Mouse (Mus musculus): ENCODE results near the gene Emc8.

Gene Emc8

DNA sequence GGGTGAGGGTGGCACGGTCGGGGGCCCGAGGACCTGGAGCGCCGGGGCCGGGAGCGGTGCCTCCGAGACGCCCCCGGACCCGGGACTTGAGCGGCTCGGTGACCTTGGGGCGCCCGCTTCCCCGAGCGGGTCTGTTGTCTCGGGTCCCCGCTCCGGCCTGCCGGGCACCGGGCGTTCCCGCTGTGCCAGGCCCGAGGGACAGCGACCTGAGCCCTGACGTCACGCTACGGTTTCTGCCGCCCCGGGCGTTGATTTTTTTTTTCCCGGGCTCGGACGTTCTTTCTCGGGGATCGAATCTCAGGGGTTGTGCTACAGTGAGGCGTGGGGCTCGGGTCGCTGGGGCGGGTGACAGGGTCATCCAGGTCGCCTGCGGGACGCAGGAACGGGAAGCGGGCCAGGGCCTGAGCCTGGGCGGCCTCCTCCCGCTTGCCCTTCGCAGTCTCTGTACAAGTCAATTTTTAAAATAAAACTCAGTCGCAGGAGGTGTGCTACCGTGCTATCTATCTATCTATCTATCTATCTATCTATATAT is at the start of gene Emc8:
Gene Emc8, minus strand, starts transcription at position 200 of the 532 bp plus-strand sequence.
- DNase-seq (ENCODE audit: low read depth, low spot score), result peak; percentile 14

DNA sequence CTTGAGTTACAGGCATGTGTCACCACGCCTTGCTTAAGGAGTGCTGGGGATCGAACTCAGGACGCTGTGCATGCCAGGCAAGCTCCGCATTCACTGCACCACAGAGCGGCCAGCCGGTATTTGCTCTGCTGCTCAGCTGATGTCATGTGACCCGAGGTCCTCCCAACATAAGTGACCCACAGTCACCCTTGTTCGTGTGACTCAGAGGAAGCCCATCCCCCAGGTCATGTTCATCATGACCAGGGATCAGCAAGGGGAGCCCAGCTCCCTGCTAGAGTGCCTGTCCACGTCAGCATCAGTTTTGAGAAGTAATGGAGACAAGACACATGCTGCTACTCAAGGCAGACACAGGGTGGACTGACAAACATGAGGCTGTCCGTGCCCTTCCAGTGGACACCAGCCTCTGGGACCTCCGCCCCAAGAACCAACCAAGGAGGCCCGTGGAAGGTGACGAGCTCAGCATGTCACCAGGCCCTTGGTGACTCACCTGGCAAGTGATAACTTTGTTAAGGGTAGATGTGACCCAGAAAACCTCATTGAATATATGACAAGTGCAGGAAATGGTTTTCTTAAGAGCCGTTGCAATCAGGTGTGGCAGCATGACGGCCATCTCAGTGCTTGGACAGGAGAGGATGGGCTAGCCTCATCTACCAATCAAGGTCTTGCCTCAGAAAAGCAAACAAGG is 47.8 kb upstream of the Emc8 start:
- DNase-seq (ENCODE audit: low read depth, low spot score), result no peak

DNA sequence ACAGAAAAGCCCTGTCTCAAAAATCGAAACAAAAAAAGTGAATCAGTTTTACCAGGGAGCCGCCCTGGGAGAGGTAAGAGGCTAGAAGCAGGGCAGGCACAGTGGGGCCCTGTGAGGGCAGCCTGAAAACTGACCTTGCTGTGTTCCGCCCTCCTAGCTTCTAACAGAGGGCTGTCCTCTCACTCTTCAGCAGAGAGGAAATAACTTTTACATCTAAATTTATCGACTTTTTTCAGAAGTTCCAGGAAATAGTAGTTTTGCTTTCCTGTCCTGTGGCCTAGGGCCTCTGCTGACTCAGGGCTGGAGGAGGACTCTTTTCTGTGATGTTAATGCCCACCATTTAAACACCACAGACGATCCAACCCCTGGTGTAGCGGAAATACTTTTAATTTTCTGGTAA is 46.8 kb upstream of the Emc8 start:
- no peak for DNase-seq (ENCODE audit: low read depth, low spot score)

DNA sequence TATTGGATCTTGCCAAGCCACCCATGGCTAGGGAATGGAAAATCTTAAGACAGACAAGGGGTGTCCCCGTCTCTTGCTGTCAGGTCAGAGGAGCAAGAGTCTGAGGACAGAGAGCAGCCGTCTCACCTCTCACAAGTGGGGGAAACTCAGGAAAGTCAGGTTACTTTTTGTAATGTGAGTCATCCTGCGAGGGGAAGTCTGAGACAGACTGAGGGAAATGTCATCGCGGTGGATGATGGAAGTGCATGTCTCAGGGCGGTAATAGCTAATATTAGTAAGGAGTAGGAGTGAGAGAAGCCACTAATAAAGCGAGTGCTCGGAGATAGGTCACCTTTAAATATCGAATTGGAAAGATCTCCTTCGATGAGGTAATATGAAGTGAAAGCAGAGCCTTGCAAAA is 40.8 kb upstream of the Emc8 start:
- DNase-seq (ENCODE audit: low read depth, low spot score), result no peak

DNA sequence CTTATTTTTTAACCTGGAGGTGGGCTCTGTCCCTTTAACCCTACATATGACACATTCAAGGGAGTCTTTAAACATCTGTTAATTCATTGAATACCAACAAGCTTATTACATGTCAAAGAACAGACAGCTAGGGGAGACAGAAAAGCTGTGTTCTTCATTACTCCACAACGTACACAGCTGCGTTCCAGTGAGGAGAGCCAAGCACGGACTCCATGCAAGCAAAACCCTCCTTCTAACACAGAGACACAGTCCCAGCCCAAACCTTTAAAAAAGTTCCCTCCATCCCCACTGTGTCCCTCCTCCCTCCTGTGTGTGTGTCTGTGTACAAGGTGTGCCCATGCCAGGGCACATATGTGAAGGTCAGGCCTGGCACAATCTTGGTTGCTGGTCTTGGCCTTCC is 37.8 kb upstream of the Emc8 start:
- DNase-seq (ENCODE audit: low read depth, low spot score), result no peak

DNA sequence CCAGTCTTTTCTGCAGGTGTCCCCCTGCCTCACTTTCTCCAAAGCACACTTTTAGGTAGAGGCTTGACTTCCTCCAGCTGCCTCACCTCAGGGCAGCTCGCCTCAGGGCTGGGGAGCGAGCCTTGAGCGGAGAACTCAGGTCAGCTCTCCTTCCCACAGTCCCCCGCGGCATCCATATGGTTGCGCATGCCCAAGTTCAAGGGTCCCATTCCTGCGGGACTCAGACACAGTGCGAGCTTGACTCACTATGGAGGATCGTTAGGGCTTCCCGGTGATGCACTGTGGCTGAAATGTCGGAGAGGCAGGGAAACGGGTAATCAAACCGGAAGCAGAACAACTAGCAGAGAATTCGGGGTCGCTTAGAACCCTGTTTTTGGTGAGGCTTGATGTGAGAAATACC is 36.8 kb upstream of the Emc8 start:
- no peak for DNase-seq (ENCODE audit: low read depth, low spot score)

DNA sequence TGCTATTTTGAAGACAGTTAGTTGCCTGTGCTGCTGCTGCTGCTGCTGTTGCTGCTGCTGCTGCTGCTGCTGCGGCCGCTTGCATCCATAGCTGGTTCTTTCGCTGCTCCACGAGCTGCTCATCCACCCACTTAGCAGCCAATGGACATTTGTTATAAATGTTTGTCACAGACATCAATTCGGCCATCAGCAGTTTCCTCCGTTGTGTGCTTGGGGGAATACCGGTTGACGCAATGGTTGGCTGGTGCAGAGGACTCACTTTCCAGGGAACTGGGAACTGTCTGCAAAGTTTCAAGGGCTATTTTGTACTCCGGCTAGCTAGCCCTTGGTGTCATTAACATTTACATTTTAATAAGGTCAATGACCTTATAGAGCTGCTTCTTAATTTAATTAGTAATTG is 35.8 kb upstream of the Emc8 start:
- no peak for DNase-seq (ENCODE audit: low read depth, low spot score)

DNA sequence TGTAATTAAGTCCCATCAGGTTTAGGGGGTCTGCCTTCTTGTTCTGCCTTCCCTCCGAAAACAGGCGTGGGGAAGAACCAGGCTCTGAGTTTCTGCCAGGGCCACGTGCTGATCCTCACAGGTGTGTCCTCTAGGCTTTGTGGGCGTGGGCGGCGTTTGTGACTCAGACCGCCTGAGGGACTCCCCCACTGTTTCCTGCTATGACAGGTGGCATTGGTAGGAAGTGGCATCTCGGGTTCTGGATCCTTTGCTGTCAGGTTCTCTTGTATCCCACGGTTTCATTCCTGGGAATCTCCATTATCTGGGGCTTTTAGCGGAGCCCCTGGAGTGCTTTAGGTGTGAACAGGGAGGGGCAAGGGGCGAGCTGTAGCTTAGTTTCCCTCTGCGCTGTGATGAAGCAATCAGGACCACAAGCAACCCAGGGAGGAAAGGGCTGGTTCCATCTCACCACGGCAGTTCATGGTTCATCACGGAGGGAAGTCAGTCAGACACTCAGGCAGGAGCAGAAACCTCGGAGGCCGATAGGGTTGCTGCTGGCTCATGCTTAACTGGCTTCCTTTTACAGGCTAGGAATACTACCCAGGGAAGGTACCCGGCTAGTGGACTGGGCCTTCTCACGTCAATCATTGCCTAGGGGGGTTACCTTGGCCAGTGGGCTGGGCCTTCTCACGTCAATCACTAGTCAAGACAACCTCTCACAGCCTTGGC is 33.5 kb upstream of the Emc8 start:
- no peak for DNase-seq (ENCODE audit: low read depth, low spot score)

DNA sequence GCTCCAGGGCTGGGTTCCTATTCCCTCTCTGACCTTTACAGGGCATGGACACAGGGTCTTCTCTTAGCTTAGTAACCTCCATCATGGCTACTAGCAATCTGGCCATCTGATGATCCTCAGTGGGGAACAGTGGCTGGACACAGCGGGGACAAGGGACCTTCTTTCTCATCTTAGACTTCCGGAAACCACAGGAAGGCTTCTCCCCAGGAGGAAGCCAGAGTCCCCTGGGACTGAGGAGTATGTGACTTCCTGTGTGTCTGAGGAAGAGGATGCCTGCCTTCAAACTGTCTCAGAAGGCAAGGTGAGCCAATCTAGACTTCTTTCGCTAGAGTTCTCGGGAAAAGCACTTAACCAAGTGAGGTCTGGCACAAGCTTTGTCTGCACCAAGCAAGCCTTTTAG is 31.7 kb upstream of the Emc8 start:
- DNase-seq (ENCODE audit: low read depth, low spot score), result no peak

DNA sequence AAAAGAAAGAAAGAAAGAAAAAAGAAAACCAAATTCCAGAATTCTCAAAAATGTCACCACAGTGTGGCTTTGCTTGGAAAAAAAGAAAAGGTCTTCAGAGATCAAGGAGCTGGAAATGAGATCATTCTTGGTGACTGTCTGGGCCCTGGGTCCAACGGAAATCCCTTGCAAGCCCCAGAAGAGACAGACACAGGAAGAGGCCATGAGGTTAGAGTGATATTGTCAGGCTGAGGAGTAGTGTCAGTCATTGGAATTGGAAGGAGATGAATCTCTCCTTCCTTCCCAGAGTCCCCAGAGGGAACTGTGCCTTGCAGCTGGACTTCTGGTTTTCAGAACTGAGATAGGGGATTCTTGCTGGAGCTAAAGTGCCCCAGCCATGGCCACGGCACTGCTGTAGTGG is 31.2 kb upstream of the Emc8 start:
- DNase-seq (ENCODE audit: low read depth, low spot score), result no peak

DNA sequence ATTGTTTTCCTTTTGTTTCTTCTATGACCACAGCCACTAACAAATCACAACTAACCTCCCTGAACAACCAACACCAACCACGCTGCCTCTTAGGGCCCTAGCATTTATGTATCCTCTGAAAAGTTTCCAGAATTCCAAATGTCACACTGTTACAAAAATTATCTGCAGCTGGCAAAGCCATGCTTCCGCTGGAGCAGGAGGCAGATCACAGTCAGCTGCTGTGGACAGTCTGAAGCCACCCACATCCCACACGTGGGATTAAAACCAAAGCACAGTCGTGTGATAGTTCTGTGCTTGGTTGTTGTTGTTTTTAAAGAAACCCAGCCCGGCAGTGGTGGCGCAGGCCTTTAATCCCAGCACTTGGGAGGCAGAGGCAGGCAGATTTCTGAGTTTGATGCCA is 30.7 kb upstream of the Emc8 start:
- DNase-seq (ENCODE audit: low read depth, low spot score), result no peak

DNA sequence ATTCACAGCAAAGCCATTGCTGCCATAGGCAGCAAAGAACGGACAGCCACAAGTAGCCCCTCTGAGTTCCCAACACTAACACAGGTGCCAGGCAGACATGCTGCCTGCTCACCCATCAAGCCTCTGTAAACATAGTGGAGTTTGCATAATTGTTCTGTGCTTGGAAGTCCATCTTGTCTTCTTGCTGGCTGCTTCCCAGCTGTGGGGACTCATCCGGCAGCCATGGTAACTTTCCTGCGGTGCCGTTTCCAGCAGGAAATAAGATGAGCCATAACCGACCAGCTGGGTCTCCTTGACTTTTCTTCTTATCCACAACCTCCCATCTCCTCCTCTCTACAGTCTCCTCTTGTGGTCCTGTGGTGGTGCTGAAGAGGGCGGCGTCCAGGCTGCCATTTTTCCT is 30.1 kb upstream of the Emc8 start:
- no peak for DNase-seq (ENCODE audit: low read depth, low spot score)

DNA sequence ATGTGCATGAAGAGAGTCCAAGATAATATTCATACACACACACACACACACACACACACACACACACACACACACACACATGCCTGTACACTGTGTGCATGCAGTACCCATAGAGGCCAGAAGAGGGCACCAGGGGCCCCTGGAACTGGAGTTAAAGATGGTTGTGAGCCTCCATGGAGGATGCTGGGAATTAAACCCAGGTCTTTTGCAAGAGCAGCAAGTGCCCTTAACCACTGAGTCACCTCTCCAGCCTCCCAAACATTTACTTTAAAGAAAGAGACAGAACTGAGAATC is 29.6 kb upstream of the Emc8 start:
- DNase-seq (ENCODE audit: low read depth, low spot score), result no peak

DNA sequence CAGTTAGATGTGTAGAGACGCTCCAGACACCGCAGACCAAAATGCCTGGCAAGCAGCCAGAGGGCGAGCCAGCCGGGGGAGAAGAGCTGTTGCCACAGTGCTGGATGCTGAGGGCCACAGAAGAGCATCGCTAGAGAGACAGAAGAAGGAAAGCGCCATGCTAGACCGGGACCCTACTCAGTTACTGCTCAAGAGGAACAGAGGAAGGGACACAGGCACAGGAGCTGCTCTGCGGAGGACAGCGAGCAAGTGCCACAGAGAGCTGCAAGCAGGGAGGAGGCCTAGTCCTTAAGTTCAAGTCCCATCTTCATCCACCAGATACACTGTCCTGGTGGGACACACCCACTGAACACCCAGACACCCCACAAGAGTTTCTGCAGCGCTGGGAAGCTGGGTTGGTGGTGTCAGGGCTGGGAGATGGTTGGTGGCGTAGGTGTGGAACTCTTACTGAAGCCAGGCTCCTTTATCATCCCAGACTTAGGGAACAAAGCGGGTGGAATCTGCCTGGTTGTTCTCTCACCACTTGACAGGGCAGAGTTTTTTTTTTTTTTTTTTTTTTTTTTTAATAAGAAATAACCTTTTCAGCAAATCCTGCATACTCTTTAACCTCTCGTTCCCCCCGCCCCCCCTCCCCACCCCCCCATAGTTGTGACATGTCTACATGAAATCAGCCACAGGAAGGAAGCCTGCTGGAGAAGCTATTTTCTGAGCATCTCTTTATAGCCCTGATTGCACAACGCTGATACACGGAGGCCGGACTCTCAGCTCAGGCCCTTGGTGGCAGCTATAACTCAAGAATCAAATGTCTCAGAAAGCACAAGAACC is 29.0 kb upstream of the Emc8 start:
- DNase-seq (ENCODE audit: low read depth, low spot score), result no peak

DNA sequence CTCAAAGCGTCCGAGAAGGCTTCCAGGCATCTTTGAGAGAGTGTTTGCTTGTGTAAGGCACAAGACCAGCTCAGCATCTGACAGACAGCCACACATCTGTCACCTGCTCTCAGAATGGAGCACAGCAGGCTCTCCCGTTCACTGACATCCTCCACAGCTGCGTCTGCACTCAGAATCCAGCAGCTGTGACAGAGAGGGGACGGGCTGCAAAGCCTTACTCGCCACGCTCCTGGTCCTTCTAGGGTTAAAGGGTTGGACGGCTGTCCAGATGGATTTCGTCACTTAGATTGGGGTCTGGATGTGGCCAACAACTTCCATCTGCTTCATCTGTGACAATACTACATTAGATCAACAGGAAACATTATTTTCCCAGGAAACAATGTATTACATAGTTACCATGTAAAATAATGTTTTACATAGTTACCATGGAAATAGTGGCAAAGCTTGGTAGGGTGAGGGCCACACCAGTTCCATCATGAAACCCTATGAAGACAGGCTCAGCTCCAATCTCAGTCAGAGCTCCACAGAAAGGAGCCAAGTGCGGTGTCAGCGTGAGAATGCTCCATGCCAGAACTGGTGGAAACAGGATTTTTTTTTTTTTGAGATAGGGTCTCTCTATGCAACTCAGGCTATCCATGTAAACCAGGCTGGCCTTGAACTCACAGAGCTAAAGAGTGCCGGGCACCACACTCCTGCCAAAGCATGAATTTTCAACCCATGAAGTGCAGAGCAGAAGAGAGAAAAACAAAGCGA is 28.2 kb upstream of the Emc8 start:
- peak; percentile 34 for DNase-seq (ENCODE audit: low read depth, low spot score)

DNA sequence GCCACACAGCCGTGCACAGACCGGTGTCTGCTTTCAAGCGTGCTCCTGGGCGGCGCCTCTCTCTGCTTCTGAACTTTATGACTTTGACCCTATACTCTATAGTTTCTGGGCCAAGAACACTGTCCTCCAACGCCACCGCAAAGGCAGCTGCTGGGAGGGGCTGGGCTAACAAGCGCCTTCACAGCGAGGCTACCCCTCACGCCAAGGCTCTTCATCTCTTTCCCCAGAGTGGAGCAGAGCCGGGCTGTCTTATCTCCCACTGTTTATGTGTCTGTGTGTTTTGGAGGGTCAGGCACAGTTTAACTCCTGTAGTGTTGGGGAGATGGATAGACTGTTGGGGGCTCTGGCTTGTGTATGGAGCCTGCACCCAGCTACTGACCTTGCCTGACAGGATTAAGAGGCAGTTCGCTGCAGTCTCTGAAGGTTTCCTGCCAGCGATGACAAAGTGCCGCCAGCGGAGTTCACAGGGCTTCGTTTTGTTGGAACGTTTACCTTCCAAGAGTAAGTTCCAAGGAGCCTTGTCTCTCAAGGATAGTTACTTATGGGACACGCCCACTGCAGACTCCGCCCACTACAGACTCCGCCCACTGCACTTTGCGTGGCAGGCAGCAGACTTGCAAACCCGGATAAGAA is 25.6 kb upstream of the Emc8 start:
- peak; percentile 50 for DNase-seq (ENCODE audit: low read depth, low spot score)

DNA sequence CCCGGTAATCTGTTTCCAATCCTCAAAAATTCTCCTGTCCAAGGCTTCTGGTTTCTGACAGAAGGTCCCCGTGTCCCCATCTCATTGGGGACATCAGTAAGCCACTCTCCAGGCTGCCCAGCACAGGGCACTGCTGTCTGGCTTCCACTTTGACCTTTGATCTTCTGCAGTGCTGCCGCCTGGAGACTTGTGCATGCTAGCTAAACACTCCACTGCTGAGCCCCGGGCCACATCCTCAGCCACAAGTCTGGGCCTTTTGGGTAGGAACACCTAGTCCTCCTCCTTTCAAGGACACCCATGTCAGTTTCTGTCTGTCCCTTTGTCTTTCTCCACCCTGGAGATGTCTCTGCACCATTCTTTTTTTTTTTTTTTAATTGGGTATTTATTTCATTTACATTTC is 24.6 kb upstream of the Emc8 start:
- no peak for DNase-seq (ENCODE audit: low read depth, low spot score)

DNA sequence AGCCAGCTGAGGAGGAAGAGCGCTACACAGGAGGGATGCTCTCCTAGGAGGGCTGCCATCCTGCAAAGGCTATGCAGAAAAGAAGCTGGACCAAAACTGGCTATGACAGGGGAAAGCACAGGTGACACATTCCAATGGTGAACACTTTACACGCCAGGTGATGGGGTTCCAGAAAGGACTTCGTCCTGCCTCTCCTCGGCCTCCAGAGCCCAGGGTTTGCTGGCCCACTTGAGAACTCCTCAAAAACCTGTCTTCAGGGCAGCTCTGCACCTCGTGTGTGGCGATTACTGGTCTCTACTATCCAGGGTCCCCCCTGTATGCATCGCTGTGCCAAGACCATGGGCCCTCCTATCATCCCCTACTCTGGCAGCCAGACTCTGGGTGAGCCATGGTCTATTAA is 20.1 kb upstream of the Emc8 start:
- DNase-seq (ENCODE audit: low read depth, low spot score), result no peak

DNA sequence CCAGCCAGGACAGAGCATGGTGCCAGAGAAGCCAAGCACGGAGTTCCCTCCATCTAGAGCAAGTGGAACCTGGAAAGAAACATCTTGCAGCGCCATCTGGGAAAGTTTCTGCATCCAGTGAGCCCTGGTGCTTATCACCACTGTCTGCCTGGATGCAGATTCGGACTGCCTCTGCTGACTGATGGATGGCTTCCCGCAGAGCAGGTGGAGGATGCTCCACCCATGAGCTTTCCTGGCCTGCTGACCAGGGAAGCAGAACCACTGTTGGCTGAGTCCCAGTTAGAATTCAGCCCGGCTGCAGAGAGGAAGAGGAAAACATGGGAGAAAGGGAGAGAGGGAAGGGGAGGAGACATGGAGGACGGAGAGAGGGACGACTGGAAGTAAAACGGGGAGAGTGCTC is 19.4 kb upstream of the Emc8 start:
- no peak for DNase-seq (ENCODE audit: low read depth, low spot score)

DNA sequence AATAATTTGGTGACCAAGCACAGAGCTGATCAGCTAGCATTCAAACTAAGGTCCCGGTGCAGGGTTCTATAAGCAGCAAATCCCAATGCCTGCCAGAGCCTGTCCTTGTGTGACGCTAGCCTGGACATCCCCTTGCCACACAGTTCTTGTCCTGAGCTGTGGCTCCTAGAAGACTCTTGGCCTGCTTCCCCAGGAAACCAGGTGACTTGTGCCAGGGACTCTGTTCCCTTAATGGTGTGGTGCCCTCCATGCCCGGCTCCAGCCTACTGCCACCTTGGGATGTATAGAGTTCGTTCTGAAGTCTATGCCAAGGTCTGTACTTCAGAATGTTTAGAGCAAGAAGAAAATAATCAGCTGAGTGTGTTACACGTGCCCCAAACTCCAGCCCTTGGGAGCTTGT is 18.2 kb upstream of the Emc8 start:
- no peak for DNase-seq (ENCODE audit: low read depth, low spot score)

DNA sequence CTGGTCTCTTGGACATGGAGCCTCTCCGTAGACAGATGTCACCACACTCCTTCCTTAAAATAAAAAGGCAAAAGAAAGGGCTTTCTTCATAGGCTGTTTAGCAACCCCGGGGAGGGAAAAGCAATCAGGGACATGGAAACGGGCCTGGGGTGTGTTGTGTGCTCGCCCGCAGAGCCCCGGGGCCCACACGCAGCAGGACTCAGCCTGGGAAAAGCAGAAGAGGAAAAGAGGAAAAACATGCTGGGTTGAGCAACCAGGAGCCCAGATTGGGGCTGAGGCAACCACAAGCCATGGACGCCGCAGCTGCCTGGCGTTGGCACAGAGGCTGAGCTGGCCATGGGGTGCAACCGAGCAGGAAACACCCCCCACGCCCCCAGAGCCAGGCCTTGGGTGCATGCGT is 17.7 kb upstream of the Emc8 start:
- DNase-seq (ENCODE audit: low read depth, low spot score), result no peak

DNA sequence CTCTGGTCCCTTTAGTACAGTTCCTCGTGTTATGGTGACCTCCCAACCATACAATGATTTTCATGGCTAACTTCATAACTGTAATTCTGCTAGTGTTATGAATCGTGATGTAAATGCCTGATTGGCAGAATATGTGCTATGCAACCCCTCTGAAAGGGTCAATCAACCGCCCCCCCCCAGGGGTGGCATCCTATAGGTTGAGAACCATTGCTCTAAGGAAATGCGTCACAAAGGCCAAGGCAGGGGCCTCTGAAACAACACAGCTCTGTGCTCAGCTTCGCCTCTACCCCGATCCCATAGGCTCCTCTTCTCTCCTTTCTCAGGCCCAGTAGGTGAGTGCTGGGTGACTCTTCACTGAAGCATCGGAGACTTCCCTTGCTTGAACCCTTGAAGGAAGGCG is 17.2 kb upstream of the Emc8 start:
- no peak for DNase-seq (ENCODE audit: low read depth, low spot score)
